Mouse (Mus musculus) kidney, embryonic 16.5 days (tissue): Measurements from ENCODE around the gene Rfng. TPM values are rescaled to one million over a fixed set of nuclear protein-coding genes. Genes with fewer than 3 reads are reported as not detected.
"Not testable (repeated sequence)": the region's sequence is repeated elsewhere in the genome, so short reads cannot be mapped to it uniquely, and the experiment has no call there.

ENCODE experiments used
- ATAC-seq: fragments of 200-750 bp; cut with Nextera tagmentation; 2 replicates; pipeline ENCODE4 v1.8.0; 2017; ENCODE audit warnings: moderate TSS enrichment; ENCODE audit not compliant: low FRiP score, low TSS enrichment
- H3K27ac ChIP-seq: fragments of 300-500 bp; sonication (generic); 2 replicates; pipeline ENCODE4 v1.5.1; 2014; ENCODE audit warnings: low read length
- H3K27me3 ChIP-seq: fragments of 300-500 bp; sonication (generic); 2 replicates; pipeline ENCODE4 v1.6.1; 2014; ENCODE audit warnings: low read length, control low read depth, mixed read lengths; ENCODE audit not compliant: insufficient read depth
- H3K36me3 ChIP-seq: fragments of 300-500 bp; sonication (generic); 2 replicates; pipeline ENCODE4 v1.6.1; 2014; ENCODE audit warnings: low read length, control low read depth, mixed read lengths; ENCODE audit not compliant: insufficient read depth
- H3K4me1 ChIP-seq: fragments of 300-500 bp; sonication (generic); 2 replicates; pipeline ENCODE4 v1.6.1; 2014; ENCODE audit warnings: low read length, control low read depth, mixed read lengths; ENCODE audit not compliant: insufficient read depth
- H3K4me2 ChIP-seq: fragments of 300-500 bp; sonication (generic); replicated peaks from 2 replicates; pipeline ENCODE4 v1.6.1; 2014; ENCODE audit warnings: low read depth, low read length
- H3K4me3 ChIP-seq: fragments of 300-500 bp; sonication (generic); 2 replicates; pipeline ENCODE4 v1.5.1; 2014; ENCODE audit warnings: mild to moderate bottlenecking, low read length
- H3K9ac ChIP-seq: fragments of 300-500 bp; sonication (generic); replicated peaks from 2 replicates; pipeline ENCODE4 v1.6.1; 2014; ENCODE audit warnings: low read length
- H3K9me3 ChIP-seq: fragments of 300-500 bp; sonication (generic); 2 replicates; pipeline ENCODE4 v1.6.1; 2016; ENCODE audit warnings: low read length, control low read depth
- WGBS: fragments of 180-500 bp; shearing (Covaris S2); extraction: QIAGEN DNeasy Blood & Tissue Kit; methylation state at CpG from one replicate; pipeline ENCODE4 v1.1.7; 2014; 5-methylcytosine and 5-hydroxymethylcytosine counted together
- polyA plus RNA-seq: library from polyadenylated mRNA; unstranded; fragments of >200 nt; fragmentation: Nextera tagmentation; extraction: Ambion mirVana; gene quantifications from 2 replicates; pipeline ENCODE4 v1.2.1, GENCODE M21; 2015

Rfng gene
- polyA plus RNA-seq = 44.0 and 46.9 TPM in 2 replicates

DNA sequence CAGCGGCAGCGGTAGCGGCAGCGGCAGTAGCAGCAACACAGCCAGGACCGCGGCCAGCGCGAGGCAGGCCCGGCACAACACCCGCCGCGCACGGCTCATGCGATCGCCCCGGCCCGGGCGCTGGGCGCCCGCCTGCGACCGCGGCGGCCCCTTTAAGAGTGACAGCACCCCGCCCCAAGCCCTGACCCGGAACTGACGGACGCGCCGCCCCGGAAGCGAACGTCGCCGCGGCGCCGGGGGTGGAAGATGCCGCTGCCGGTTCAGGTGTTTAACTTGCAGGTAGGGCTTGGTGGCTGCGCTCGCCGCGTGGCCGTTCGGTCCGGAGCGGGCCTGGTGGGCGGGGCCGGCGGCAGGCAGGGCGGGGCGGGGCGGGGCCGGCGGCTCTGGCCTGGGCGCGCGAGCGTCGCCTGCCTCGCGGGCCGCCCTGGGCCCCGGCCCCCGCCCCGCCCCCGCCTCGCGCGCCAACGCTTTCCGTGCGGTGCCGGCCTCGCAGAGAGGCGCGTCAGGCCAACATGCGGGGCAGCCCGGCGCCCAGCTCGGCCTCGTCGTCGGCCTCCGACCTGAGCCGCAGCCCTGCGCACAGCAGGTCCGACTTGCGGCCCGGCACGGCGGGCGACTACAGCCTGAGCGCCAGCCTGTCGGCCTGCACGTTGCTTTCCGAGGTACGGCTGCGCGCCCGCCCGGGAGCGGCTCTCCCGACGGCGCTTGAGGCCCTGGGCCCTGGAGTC lies at the start of gene Rfng, which contains the start of gene Gps1:
Rfng (minus strand) TSS at position 144 of the 728 bp plus-strand sequence.
Gps1 (plus strand) TSS at position 209 of the 728 bp plus-strand sequence.
- H3K36me3 ChIP-seq = peaks cover 24% of the 10 kb centered on the region
- 0% methylated on average over 85 of the region's 107 CpGs for WGBS

DNA sequence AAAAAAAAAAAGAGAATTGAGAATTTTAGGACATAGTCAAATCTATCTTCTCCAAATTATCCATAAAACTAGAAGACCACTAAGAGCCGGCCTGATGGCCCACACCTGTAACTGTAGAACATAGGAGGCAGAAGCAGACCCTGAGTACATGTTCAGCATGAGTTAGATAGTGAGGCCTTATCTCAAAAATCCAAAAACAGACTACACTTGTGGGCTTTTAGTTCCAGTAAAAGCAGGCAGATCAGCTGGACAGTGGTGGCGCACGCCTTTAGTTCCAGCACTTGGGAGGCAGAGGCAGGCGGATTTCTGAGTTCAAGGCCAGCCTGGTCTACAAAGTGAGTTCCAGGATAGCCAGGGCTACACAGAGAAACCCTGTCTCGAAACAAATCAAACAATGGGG lies 49.0 kb upstream of the Rfng start:
- ATAC-seq, H3K4me1 ChIP-seq, H3K4me3 ChIP-seq, H3K27ac ChIP-seq, H3K27me3 ChIP-seq, H3K4me2 ChIP-seq, H3K9ac ChIP-seq, H3K9me3 ChIP-seq, H3K36me3 ChIP-seq: not testable (repeated sequence)
- WGBS = 94% methylated on average over 5 of the region's 5 CpGs

More for the DNA sequence above, at the start of gene Rfng, which contains the start of gene Gps1:
- H3K4me3 ChIP-seq = peak within 1 kb of the TSS; percentile 98
- H3K4me2 ChIP-seq = peak within 1 kb of the TSS; percentile 97
- peak within 1 kb of the TSS; percentile 82 for H3K9ac ChIP-seq
- H3K27me3 ChIP-seq = no peaks in the 10 kb centered on the region; the same call in 1 of the 2 replicates
- H3K4me1 ChIP-seq = peaks cover 16% of the 10 kb centered on the region
- peak; percentile 85 for ATAC-seq
- H3K9me3 ChIP-seq = no peaks in the 10 kb centered on the region
- peak within 1 kb of the TSS; percentile 72; the same call in 1 of the 2 replicates for H3K27ac ChIP-seq

DNA sequence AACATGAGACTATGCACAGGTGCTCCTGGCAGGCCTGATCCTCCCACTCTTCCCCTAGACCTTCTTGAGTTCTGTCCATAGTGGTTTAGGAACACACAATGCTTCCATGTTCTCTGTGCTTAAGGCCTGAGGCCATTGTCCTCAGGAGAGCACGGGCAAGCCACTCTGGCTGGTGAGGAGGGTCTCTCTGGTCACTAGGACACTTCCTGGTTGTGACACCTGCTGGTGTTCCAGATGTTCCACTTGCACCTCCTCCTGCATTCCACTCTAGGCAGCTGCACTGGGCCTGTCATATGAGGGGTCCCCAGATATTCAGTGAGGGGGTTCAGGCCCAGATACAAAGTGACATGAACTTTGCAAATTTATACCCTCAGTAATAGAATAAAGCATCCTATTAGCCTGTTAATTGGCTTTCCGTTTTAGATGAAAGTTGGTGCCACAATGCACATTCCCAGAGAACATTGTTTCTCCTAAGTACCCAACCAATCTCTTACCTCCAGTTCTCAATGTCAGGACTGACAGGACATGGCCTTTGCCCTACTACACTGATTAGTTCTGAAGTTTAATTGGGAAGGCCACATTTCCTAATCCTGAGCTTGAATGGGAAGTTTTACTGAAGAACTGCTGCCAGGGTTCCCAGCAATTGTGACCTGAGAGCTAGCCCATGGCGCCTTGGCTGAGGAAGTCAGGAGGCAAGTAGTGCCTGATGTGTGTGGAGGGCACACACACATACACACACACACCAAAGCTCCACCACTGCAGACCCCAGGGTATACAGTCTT lies 47.8 kb upstream of the Rfng start:
- WGBS = 72% methylated on average over 3 of the region's 3 CpGs
- H3K27me3 ChIP-seq = no peaks in the 10 kb centered on the region
- H3K4me3 ChIP-seq = no peak overlapping the region
- H3K4me2 ChIP-seq = no peak overlapping the region
- no peak overlapping the region for H3K27ac ChIP-seq
- ATAC-seq = no peak
- H3K9me3 ChIP-seq = no peaks in the 10 kb centered on the region
- no peaks in the 10 kb centered on the region for H3K4me1 ChIP-seq
- no peaks in the 10 kb centered on the region for H3K36me3 ChIP-seq
- no peak overlapping the region for H3K9ac ChIP-seq

DNA sequence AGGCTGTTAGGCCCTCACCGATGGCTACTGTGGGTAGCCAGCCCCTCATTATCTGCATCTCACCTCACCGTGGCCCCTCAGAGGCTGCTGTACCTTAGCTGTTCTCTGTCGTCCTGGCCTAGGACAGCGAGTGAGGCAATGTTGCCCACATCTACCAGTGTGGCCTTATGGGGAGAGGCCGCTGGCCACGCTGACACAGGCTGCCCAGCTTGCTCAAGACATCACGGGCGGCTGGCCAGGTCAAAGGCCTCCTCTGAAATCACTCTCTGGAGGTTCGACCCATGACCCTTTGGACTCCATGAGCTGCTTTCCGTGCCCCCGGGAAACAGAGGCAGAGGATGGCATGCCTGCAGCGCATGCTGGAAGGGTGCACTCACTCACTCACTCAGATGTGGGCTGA lies 46.7 kb upstream of the Rfng start:
- no peak for ATAC-seq
- H3K4me3 ChIP-seq = no peak overlapping the region
- H3K27me3 ChIP-seq = no peaks in the 10 kb centered on the region
- 0 out of 2 replicates have a peak, but pooled peaks cover 4% of the 10 kb centered on the region for H3K36me3 ChIP-seq
- no peak overlapping the region for H3K9ac ChIP-seq
- WGBS = 76% methylated on average over 12 of the region's 12 CpGs
- no peaks in the 10 kb centered on the region for H3K9me3 ChIP-seq
- peaks cover 1% of the 10 kb centered on the region for H3K4me1 ChIP-seq
- no peak overlapping the region for H3K4me2 ChIP-seq
- H3K27ac ChIP-seq = no peak overlapping the region

DNA sequence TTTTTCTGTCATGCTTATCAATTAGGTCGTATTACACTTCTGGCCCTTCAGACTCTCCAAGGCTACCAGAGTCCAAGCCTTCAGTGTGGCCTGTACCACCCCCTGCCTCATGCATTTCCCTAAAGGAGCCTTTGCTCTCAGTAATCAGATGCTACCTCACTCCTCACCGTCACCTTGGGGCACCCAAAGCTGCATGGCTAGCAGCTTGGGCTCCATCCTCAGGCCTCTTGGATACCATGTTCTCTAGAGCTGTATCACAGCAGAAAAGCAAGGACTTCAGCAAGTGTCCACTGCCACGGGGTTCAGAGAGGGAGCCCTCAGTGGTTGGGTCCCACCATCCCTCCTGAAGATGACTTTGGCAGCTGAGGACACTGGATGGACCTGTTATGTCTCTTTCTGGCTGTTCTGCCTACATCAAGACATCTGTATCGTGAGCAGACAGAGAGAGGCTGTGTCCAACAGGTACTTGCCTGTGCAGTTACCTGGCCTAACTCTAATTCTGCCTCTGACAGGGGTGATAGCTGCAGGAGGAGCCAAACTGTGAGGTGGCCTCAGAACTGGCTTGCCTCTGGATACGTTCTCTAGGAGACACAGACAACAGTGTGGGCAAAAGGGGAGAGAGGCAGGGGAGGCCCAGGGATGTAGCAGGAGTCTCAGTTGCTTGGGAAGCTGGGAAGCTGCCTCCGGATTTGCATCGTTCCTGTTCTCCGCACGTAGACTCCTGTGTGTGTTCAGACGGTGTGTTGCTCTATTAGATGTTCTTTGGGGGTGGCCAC lies 45.9 kb upstream of the Rfng start:
- no peak for ATAC-seq
- Histone ChIP-seq H3K27ac (no peak overlapping the region), H3K9ac (no peak overlapping the region), H3K4me2 (no peak overlapping the region), H3K9me3 (no peaks in the 10 kb centered on the region), H3K4me1 (peaks cover 9% of the 10 kb centered on the region), H3K4me3 (no peak overlapping the region), H3K27me3 (no peaks in the 10 kb centered on the region), H3K36me3 (0 out of 2 replicates have a peak, but pooled peaks cover 4% of the 10 kb centered on the region)
- WGBS = 81% methylated on average over 10 of the region's 10 CpGs

DNA sequence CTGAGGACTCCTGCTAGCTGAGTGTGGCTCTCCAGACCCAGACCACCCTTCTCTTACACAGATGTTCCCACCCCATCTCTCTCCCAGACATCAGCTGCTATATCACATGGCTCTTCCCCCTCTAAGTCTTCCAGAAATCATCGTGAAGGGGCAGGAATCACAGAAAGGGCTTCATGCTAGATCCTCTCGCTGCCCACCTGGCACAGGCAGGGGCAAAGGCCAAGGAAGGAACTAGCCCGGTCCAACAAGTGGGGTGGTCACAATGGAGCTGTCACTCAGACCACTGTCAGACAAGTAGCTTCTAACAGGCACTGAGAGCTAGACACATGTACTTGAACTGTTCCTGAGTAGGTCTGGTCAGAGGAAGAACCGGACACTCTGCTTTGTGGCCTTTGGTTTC lies 44.4 kb upstream of the Rfng start:
- Histone ChIP-seq H3K27ac (no peak overlapping the region), H3K4me1 (peaks cover 10% of the 10 kb centered on the region), H3K4me3 (no peak overlapping the region), H3K27me3 (no peaks in the 10 kb centered on the region), H3K9me3 (no peaks in the 10 kb centered on the region), H3K4me2 (no peak overlapping the region), H3K9ac (no peak overlapping the region), H3K36me3 (0 out of 2 replicates have a peak, but pooled peaks cover 4% of the 10 kb centered on the region)
- 85% methylated on average over 4 of the region's 4 CpGs for WGBS
- ATAC-seq = no peak

DNA sequence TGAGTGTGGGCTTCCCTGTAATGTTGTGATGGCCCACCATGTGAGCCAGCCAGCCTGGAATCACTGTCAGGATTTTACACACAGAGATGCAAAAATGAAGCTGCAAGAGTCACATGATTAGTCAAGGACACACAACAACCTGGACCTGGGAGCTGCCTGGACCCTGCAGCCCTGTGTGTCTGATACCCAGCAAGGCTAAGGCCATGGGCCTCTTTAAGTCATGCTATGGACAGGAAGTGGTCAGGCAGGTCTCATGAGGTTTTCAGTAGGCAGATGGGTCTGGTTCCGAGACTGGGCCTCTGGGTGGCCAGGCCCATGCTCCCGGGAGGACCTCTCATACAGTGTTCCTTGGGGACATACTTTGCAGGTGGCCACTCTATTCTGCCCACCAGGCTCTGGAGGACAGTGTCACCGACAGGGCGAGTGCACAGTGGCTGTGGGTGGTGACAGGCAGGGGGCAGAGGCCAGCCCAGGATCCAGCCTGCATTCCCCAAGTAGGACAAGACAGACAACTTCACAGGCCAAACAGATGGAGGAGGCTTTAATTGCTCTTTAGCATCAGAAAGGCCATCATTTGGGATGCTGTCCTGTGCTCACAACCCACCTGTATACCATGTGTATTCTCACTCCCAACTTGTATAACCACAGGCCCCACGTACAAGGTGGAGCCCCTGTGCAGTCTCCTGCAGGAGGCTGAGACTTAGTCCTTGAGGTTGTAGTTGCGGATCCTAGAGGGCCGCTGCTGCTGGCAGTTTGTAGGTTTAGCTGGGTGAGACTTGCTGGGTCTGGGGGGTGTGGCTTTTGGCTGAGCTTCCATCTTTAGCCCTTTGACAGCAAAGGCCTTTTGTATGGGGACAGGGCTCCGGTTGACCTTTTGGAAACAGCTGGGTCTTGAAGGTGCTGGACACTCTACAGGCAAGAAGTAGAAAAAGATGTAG lies 42.3 kb upstream of the Rfng start:
- 0 out of 2 replicates have a peak overlapping the region, but pooled peaks have one; percentile 17 for H3K9ac ChIP-seq
- no peak overlapping the region for H3K4me3 ChIP-seq
- 86% methylated on average over 8 of the region's 8 CpGs for WGBS
- no peak for ATAC-seq
- H3K27me3 ChIP-seq = no peaks in the 10 kb centered on the region
- H3K4me1 ChIP-seq = peaks cover 28% of the 10 kb centered on the region
- no peak overlapping the region for H3K4me2 ChIP-seq
- peak overlapping the region; percentile 98 for H3K27ac ChIP-seq
- H3K9me3 ChIP-seq = no peaks in the 10 kb centered on the region
- H3K36me3 ChIP-seq = peaks cover 10% of the 10 kb centered on the region; the same call in 1 of the 2 replicates

DNA sequence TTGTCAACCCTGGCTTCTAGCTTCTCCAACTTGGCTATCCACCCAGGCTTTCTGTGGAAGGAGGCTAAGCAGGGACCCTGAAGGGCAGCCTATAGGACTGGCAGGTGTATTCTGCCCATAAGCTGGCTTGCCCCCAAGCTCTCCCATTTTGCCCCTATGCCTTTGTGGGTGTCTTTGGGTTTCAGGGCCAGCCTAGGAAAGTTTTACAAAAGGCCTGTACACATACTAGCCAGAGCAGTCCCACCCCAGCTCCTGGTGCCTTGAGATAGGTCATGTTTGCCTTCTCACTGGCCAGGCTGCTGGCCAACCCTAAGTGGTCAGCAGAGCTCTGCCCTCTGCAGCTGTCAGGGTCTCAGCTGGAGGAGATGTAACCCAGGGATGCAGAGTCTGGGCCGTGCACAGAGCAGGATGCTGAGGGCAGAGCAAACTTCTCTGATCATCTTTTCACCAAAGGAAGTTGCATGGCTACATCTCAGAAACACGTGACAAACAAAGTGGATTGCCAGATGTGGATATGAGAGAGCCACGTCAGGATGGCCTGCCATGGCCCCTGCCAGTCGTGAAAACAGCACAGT lies 41.4 kb upstream of the Rfng start:
- Histone ChIP-seq H3K4me2 (peak overlapping the region; percentile 74), H3K36me3 (peaks cover 18% of the 10 kb centered on the region), H3K9ac (peak overlapping the region; percentile 93), H3K4me1 (peaks cover 31% of the 10 kb centered on the region), H3K27ac (peak overlapping the region; percentile 98), H3K4me3 (peak overlapping the region; percentile 80), H3K9me3 (no peaks in the 10 kb centered on the region), H3K27me3 (no peaks in the 10 kb centered on the region)
- WGBS = 49% methylated on average over 4 of the region's 4 CpGs
- no peak for ATAC-seq
